Mouse (Mus musculus) midbrain, embryonic 13.5 days (tissue): Measurements from ENCODE around the gene Tnfaip3. TPM values are rescaled to one million over a fixed set of nuclear protein-coding genes. Genes with fewer than 3 reads are reported as not detected.

Experiments
- ATAC-seq: fragments of 200-750 bp; cut with Nextera tagmentation; 2 replicates; pipeline ENCODE4 v1.8.0; 2017; ENCODE audit warnings: mild to moderate bottlenecking, moderate TSS enrichment, moderate library complexity
- H3K27ac ChIP-seq: fragments of 300-500 bp; sonication (generic); 2 replicates; pipeline ENCODE4 v1.5.1; 2015; ENCODE audit warnings: inconsistent platforms, mild to moderate bottlenecking, moderate library complexity
- H3K27me3 ChIP-seq: fragments of 300-500 bp; sonication (generic); 2 replicates; pipeline ENCODE4 v1.6.1; 2015; ENCODE audit warnings: mild to moderate bottlenecking, inconsistent platforms
- H3K36me3 ChIP-seq: fragments of 300-500 bp; sonication (generic); 2 replicates; pipeline ENCODE4 v1.6.1; 2015; ENCODE audit warnings: mild to moderate bottlenecking, inconsistent platforms
- H3K4me1 ChIP-seq: fragments of 300-500 bp; sonication (generic); replicated peaks from 2 replicates; pipeline ENCODE4 v1.6.1; 2015; ENCODE audit warnings: inconsistent platforms
- H3K4me2 ChIP-seq: fragments of 300-500 bp; sonication (generic); replicated peaks from 2 replicates; pipeline ENCODE4 v1.6.1; 2015; ENCODE audit warnings: moderate library complexity, mild to moderate bottlenecking, inconsistent platforms
- H3K4me3 ChIP-seq: fragments of 300-500 bp; sonication (generic); replicated peaks from 2 replicates; pipeline ENCODE4 v1.5.1; 2015; ENCODE audit warnings: mild to moderate bottlenecking, inconsistent platforms
- H3K9ac ChIP-seq: fragments of 300-500 bp; sonication (generic); replicated peaks from 2 replicates; pipeline ENCODE4 v1.6.1; 2015; ENCODE audit warnings: mild to moderate bottlenecking, inconsistent platforms
- H3K9me3 ChIP-seq: fragments of 300-500 bp; sonication (generic); 2 replicates; pipeline ENCODE4 v1.6.1; 2016; ENCODE audit warnings: mild to moderate bottlenecking, inconsistent platforms
- WGBS: fragments of 180-500 bp; shearing (Covaris S2); methylation state at CpG from one replicate; pipeline ENCODE4 v1.1.7; 2015; 5-methylcytosine and 5-hydroxymethylcytosine counted together
- polyA plus RNA-seq: library from polyadenylated mRNA; unstranded; fragments of >200 nt; fragmentation: Nextera tagmentation; extraction: Ambion mirVana; gene quantifications from 2 replicates; pipeline ENCODE4 v1.2.1, GENCODE M21; 2015

The Tnfaip3 gene
- polyA plus RNA-seq, 1 experiment from 2014 or later = 1.5 TPM

DNA sequence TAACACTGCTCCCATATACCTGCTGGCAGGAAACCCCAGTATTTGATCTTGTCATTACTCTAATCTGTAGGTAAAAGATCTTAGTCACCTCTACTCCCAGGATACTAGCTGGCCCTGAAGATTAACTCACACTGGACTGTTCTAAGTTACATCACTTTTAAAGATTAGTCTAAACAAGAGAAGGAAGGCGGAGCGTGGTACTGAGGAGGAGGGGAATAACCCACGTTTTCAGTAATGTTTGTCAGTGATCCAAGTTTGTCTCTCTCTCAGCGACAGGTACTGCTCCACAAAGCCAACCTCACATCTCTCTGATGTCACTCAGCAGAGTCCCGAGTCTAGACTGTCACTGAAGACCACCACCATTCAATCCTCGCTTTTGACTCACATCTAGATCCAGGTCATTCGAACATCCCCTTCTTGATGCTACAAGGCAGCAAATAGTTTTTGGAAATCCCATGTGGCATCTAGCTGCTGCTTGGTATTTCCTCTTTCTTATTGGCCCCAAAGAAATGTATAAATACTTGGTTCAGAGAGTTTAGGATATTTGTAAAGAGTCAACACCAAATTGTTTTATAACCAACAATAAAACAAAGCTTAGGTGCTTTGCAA lies 3.5 kb downstream of the Tnfaip3 start:
- 85% methylated on average over 7 of the region's 7 CpGs for WGBS

DNA sequence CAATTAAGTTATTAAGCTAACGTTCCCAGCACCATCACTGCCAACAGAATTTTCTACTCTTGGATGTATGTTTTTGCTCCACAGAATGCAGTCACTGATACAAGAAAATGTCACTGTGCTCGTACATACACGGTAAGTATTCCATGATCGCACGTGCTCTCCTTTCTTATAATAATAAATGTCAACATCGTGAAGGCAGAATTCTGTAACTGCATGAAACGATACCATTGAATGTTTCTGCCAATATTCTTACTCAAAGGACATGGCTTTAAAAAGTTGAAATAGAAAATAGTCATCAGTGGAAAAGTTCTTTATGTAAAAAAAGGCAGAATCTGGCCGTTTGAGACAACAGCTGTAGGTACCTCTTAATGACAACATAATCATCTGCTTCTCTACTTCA lies 5.0 kb downstream of the Tnfaip3 start:
- H3K4me1 ChIP-seq = peaks cover 6% of the 10 kb centered on the region
- no peaks in the 10 kb centered on the region for H3K27me3 ChIP-seq
- H3K27ac ChIP-seq = no peak overlapping the region
- no peak overlapping the region for H3K4me3 ChIP-seq
- ATAC-seq = no peak
- H3K9ac ChIP-seq = no peak overlapping the region
- WGBS = 89% methylated on average over 8 of the region's 8 CpGs
- H3K9me3 ChIP-seq = no peaks in the 10 kb centered on the region
- peaks cover 3% of the 10 kb centered on the region; the same call in 1 of the 2 replicates for H3K36me3 ChIP-seq
- no peak overlapping the region for H3K4me2 ChIP-seq

More for the DNA sequence above, 3.5 kb downstream of the Tnfaip3 start:
- Histone ChIP-seq H3K4me3 (no peak overlapping the region), H3K27me3 (peaks cover 9% of the 10 kb centered on the region; the same call in 1 of the 2 replicates), H3K4me2 (no peak overlapping the region), H3K4me1 (peaks cover 13% of the 10 kb centered on the region), H3K9me3 (no peaks in the 10 kb centered on the region), H3K36me3 (no peaks in the 10 kb centered on the region), H3K9ac (no peak overlapping the region), H3K27ac (no peak overlapping the region)
- ATAC-seq = no peak

DNA sequence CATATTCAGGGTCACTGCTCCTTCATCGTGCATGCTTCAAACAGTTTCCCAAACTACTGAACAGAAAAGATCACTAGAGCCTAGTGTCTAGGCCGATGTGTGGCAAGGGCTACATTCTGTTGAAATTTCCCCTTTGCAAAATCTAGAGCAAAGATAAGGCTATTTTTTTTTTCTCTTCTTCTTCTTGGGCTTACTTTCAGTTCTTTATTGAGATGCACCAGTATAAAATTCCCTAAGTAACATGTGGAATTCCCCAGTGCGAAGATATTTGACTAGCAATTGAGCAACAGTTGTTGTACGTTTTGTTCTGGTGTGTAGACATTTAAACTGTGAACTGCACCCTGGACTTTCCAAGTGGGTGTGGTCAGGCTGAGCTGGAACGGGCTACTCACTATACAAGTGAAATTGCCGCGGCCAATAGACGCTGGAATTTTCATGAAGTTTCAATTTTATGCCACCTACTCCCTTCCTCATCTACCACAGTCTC lies 6.2 kb downstream of the Tnfaip3 start:
- ATAC-seq = no peak
- Histone ChIP-seq H3K4me2 (no peak overlapping the region), H3K4me3 (no peak overlapping the region)

DNA sequence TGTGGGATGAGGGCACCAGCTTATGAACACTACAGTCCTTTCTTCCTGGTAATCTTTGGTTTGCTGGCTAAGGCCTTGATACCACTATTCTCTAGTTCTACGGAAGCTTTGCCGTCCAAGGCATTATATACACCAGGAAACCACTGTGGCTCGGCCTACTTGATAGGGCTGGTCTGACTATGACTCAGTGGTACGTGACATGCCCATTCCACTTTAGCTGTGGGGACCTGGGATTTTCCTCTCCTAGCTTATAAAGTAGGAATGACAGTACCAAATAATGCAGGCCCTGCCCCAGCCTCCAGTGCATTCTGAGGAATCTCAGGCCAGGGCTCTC lies 6.9 kb downstream of the Tnfaip3 start:
- H3K4me1 ChIP-seq = no peaks in the 10 kb centered on the region
- no peak overlapping the region for H3K27ac ChIP-seq
- H3K36me3 ChIP-seq = peaks cover 16% of the 10 kb centered on the region
- 94% methylated on average over 4 of the region's 4 CpGs for WGBS
- no peaks in the 10 kb centered on the region for H3K9me3 ChIP-seq
- no peaks in the 10 kb centered on the region for H3K27me3 ChIP-seq
- H3K4me3 ChIP-seq = no peak overlapping the region
- H3K4me2 ChIP-seq = no peak overlapping the region
- no peak overlapping the region for H3K9ac ChIP-seq
- no peak for ATAC-seq

More for the DNA sequence above, 6.2 kb downstream of the Tnfaip3 start:
- Histone ChIP-seq H3K36me3 (peaks cover 11% of the 10 kb centered on the region), H3K27ac (no peak overlapping the region), H3K27me3 (no peaks in the 10 kb centered on the region), H3K9me3 (no peaks in the 10 kb centered on the region), H3K9ac (no peak overlapping the region), H3K4me1 (peaks cover 4% of the 10 kb centered on the region)
- WGBS = 75% methylated on average over 8 of the region's 8 CpGs

DNA sequence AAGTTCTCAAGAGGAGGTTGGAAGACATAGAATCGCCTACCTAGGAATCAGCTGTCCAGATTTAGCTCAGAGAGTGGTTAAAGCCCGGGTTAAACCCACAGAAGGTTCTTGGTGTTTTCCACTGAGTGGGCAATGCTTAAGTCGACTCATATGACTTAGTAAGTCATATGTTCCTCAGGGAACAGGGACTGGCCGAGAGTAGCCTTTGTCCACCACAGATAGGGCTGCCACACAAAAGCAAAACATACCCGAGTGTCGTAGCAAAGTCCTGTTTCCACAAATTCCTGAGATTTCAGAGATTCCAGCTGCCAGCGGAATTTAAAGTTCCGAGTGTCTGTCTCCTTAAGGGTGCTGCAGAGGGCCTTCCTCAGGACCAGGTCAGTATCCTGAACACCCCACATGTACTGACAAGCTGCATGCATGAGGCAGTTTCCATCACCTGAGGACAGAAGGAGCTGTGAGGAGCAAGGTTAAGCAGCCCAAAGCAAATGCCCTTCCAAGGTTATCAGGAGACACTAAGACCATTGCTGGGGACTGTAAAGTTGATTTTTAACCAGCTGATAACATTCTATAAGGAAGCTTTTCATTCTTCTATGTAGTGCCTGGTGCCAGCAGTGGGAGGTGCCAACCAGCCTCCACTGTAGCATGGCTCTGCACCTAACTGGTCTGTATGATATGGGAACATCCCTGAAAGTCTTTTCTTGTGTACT lies 7.4 kb downstream of the Tnfaip3 start:
- H3K27me3 ChIP-seq = no peaks in the 10 kb centered on the region
- H3K36me3 ChIP-seq = peaks cover 16% of the 10 kb centered on the region
- 84% methylated on average over 8 of the region's 8 CpGs for WGBS
- no peak overlapping the region for H3K27ac ChIP-seq
- no peaks in the 10 kb centered on the region for H3K4me1 ChIP-seq
- no peak overlapping the region for H3K4me3 ChIP-seq
- H3K4me2 ChIP-seq = no peak overlapping the region
- H3K9ac ChIP-seq = no peak overlapping the region
- no peak for ATAC-seq
- H3K9me3 ChIP-seq = no peaks in the 10 kb centered on the region

DNA sequence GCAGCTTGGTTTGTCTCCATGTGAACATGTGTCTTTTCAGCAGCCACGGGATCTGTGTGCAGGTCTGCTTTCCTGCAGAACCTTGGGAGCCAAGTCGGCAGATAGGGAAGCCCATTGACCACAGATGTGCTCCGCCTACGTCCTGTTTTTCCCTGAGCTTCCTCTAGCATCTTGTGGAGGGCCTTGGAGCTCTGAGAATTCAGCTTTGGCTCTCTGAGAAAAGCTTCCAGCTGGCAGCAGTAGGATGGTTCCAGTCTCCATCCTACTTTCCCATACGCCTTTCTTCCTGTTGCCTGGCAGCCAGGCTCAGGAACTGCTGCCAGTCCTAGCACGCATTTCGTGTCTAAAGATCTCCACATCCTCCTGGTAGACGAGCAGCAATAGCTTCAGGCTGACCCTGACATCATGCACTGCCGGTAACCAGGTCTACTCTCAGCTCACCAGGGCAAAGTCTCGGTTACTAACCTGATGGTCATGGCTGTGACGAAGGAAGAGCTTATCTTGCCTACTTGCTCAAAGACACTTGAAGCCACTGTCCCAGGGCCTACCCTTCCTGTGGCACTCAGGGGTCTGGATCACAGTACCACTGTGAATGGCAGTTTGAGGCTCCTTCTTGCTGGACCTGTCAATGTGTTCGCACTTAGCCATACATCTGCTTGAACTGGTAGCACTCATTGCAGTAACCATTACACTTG lies 13.2 kb downstream of the Tnfaip3 start:
- 92% methylated on average over 12 of the region's 12 CpGs for WGBS
- H3K4me3 ChIP-seq = no peak overlapping the region
- no peaks in the 10 kb centered on the region for H3K9me3 ChIP-seq
- H3K27ac ChIP-seq = no peak overlapping the region
- ATAC-seq = no peak
- no peaks in the 10 kb centered on the region for H3K27me3 ChIP-seq
- no peak overlapping the region for H3K4me2 ChIP-seq
- no peaks in the 10 kb centered on the region for H3K4me1 ChIP-seq
- peaks cover 34% of the 10 kb centered on the region for H3K36me3 ChIP-seq
- H3K9ac ChIP-seq = no peak overlapping the region

DNA sequence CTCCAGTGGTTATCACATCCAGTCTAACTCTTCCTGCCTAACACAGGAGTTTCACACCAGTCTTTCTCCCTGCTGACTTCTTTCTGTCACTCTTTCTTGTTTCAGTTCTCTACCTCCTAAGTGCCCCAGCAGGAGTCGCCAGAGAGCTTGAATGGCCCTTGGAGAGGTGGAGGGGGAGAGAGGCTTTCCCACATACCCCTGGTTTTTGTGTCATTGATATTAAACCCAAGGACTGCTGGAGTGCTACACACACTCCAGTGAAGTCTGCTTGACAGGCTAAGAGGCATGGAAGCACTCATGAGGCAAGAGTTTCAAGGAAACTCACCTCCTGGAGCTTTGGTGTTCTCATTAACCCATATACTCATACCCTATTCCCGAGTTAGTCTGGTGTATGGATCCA lies 16.0 kb downstream of the Tnfaip3 start:
- no peak overlapping the region for H3K4me2 ChIP-seq
- WGBS = 79% methylated on average over 2 of the region's 2 CpGs
- no peak for ATAC-seq

DNA sequence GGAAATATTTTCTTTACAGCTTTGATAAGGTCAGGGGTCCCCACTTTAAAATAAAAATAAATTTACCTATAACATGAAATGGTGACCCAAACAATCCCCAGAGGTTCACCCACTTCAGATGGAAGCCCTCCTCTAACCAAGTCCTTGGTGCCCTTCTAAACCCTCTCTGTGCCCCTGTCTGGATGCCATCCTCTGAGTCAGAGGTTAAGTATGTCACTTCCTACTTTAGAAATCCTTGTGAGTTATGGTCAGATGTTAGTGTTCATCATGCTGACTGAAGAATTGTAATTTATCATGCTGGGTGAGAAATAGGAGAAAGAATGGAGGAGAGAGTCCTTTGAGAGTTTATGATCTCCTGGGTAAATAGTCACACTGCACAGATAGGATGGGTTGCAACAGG lies 19.1 kb downstream of the Tnfaip3 start:
- Histone ChIP-seq H3K4me3 (no peak overlapping the region), H3K9ac (no peak overlapping the region), H3K4me2 (no peak overlapping the region), H3K9me3 (no peaks in the 10 kb centered on the region), H3K27me3 (no peaks in the 10 kb centered on the region), H3K36me3 (0 out of 2 replicates have a peak, but pooled peaks cover 3% of the 10 kb centered on the region), H3K4me1 (no peaks in the 10 kb centered on the region), H3K27ac (no peak overlapping the region)
- ATAC-seq = no peak

More for the DNA sequence above, 16.0 kb downstream of the Tnfaip3 start:
- no peak overlapping the region for H3K4me3 ChIP-seq
- no peaks in the 10 kb centered on the region for H3K27me3 ChIP-seq
- no peak overlapping the region for H3K9ac ChIP-seq
- H3K4me1 ChIP-seq = no peaks in the 10 kb centered on the region
- peaks cover 24% of the 10 kb centered on the region for H3K36me3 ChIP-seq
- no peaks in the 10 kb centered on the region for H3K9me3 ChIP-seq
- H3K27ac ChIP-seq = no peak overlapping the region

DNA sequence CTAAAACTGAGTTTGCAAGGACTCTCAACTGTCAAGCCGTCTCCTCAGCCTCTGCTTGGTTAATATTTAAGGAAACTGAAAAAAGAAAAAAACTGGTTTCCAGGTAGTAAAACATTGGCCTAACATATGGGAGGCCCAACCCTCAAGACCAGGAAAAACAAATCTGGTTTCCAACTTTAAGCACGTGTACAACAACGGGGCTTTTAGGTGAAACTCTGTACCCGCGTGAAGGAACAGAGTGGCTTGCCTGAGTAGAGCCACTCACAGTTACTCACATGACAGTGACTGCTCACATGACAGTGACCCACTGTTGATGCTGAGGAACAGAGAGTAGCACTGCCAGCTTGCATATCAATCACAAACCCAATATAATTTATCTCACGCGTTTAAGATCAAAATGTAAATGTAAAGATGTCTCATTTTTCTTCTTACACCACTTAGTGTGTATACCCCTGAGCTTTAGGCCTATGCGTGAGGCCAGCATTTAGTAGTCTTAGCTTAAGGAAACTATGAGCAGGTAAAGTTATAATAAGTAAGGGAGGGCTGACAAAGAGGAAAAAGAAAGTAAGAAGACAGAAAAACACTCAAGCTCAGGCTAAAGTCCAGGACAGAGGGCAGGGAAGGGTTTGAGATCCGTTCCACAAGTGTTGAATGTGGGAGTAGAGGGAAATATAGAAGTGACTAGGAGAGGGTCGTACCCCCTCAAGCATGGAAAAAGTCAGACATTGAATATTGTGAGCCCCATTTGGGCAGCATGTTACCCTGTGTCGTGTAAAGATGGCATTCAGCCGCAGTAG lies 19.8 kb downstream of the Tnfaip3 start:
- no peaks in the 10 kb centered on the region for H3K9me3 ChIP-seq
- H3K4me3 ChIP-seq = no peak overlapping the region
- no peak overlapping the region for H3K9ac ChIP-seq
- no peak overlapping the region for H3K27ac ChIP-seq
- no peaks in the 10 kb centered on the region for H3K27me3 ChIP-seq
- H3K4me2 ChIP-seq = no peak overlapping the region
- 92% methylated on average over 12 of the region's 12 CpGs for WGBS
- no peak for ATAC-seq
- no peaks in the 10 kb centered on the region for H3K4me1 ChIP-seq
- H3K36me3 ChIP-seq = no peaks in the 10 kb centered on the region

DNA sequence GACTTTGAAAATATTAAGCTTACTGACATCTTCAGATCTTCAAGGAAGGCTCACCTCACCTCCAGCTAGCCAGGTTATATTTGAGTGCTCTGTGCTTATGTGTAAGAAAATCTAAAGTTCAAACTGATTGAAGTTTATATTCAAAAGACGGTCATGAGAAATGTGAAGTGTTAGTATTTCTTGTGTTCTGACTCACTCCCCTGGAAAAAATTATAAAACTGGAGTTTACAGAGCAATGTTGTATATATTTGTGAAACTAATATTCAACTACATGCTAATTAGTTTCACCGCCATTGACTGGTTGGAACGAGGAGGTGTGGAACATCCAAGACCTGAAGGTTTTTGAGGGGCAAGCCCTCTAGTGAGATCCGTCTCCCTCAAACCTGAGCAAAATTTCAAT lies 22.5 kb downstream of the Tnfaip3 start:
- WGBS = 90% methylated on average over 4 of the region's 4 CpGs
- no peak overlapping the region for H3K4me2 ChIP-seq
- no peak overlapping the region for H3K9ac ChIP-seq
- no peaks in the 10 kb centered on the region for H3K27me3 ChIP-seq
- H3K4me1 ChIP-seq = no peaks in the 10 kb centered on the region
- no peaks in the 10 kb centered on the region for H3K9me3 ChIP-seq
- no peaks in the 10 kb centered on the region for H3K36me3 ChIP-seq
- H3K4me3 ChIP-seq = no peak overlapping the region
- H3K27ac ChIP-seq = no peak overlapping the region
- ATAC-seq = no peak

DNA sequence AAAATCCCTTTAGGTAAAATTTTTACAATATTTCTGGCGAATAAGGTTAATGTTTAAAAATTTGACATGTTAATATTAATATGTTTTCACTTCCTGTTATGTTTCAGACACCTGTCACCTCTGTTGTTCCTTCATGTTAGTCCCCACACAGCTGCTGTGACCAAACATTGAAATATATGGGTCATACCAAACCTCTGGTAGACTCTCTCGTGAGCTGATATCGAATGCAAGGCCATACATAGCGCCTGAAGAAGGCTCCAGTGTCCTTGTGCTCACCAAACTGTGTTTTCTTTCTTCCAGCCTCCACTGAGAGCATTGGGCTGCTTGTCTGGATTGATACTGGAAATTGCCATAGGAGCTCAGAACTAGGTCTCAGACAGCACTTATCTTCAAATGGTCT lies 24.4 kb downstream of the Tnfaip3 start:
- peaks cover 5% of the 10 kb centered on the region for H3K4me1 ChIP-seq
- no peaks in the 10 kb centered on the region for H3K27me3 ChIP-seq
- H3K9me3 ChIP-seq = no peaks in the 10 kb centered on the region
- 92% methylated on average over 4 of the region's 4 CpGs for WGBS
- no peaks in the 10 kb centered on the region for H3K36me3 ChIP-seq
- no peak for ATAC-seq
- H3K4me2 ChIP-seq = no peak overlapping the region
- no peak overlapping the region for H3K27ac ChIP-seq
- H3K9ac ChIP-seq = no peak overlapping the region
- no peak overlapping the region for H3K4me3 ChIP-seq

DNA sequence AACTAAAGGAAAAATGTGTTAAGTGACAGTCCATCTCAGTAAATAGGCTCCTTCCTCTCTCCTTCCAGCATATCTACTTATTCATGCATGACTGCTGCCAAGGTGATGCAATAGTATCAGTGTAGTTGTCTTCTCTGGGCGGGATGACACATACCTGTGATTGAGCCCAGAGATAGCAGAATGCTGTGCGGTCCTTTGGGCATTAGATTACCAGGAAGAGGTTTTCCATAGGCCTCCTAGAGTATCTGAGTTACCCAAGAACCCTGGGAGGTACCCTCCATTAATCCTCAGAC lies 27.6 kb downstream of the Tnfaip3 start:
- 56% methylated on average over 2 of the region's 2 CpGs for WGBS
- no peak overlapping the region for H3K9ac ChIP-seq
- no peaks in the 10 kb centered on the region for H3K9me3 ChIP-seq
- H3K4me1 ChIP-seq = peaks cover 5% of the 10 kb centered on the region
- no peak overlapping the region for H3K27ac ChIP-seq
- H3K4me3 ChIP-seq = no peak overlapping the region
- no peak for ATAC-seq
- H3K27me3 ChIP-seq = no peaks in the 10 kb centered on the region
- no peaks in the 10 kb centered on the region for H3K36me3 ChIP-seq
- H3K4me2 ChIP-seq = no peak overlapping the region
